Mouse (Mus musculus) ES-Bruce4 (cell line): Measurements from ENCODE around the gene Plxnb1.

ENCODE experiments used
- CTCF ChIP-seq: IDR thresholded peaks from one replicate; pipeline ENCODE4 v1.8.1; 2011; ENCODE audit warnings: low read depth, low read length
- EP300 ChIP-seq: IDR thresholded peaks from 2 replicates; pipeline ENCODE4 v1.6.1; 2011; ENCODE audit warnings: low read depth, low read length; ENCODE audit not compliant: insufficient read depth
- POLR2A ChIP-seq: IDR thresholded peaks from one replicate; pipeline ENCODE4 v1.8.1; 2011; ENCODE audit warnings: low read length; ENCODE audit not compliant: insufficient read depth

GRCm38 (mm10) chr9:109056081-109056690, 39.0 kb upstream of the Plxnb1 start:
- TF ChIP-seq POLR2A (no peak), EP300 (no peak), CTCF (no peak)
